Mouse (Mus musculus): ENCODE measurements at regions not wholly inside any gene's neighbourhood (a gene's known extent, or its start where the extent isn't known, plus 50 kb on each side); places are given as distances from the start of the nearest gene placed in this dataset.
A peak's percentile ranks its signal among the peaks of the same experiment; 100 is the strongest.

GRCm38 (mm10) chr6:67112311-67112710 is 75.1 kb upstream of the Gadd45a start:
- Histone ChIP-seq H3K27me3 (replicated peaks; ENCODE audit: control insufficient read depth, insufficient read depth, low read length) (no peaks in the 10 kb centered on the region), H3K4me2 (ENCODE audit: low read depth, low read length) (no peak overlapping the region), H3K9ac (ENCODE audit: low read depth, low read length) (no peak overlapping the region), H3K9me3 (ENCODE audit: control insufficient read depth, low read length) (no peaks in the 10 kb centered on the region), H3K36me3 (ENCODE audit: control insufficient read depth, insufficient read depth, low read length) (no peaks in the 10 kb centered on the region), H3K27ac (ENCODE audit: low read length) (no peak overlapping the region), H3K4me1 (ENCODE audit: control insufficient read depth, insufficient read depth, low read length) (peaks cover 8% of the 10 kb centered on the region), H3K4me3 (ENCODE audit: low read length) (no peak overlapping the region)
- 70% methylated on average over 6 of the region's 6 CpGs for WGBS
- ATAC-seq: no peak

GRCm38 (mm10) chr6:67111581-67111980 is 74.3 kb upstream of the Gadd45a start:
- Histone ChIP-seq H3K4me1 (ENCODE audit: control insufficient read depth, insufficient read depth, low read length) (peaks cover 10% of the 10 kb centered on the region), H3K9me3 (ENCODE audit: control insufficient read depth, low read length) (no peaks in the 10 kb centered on the region), H3K36me3 (ENCODE audit: control insufficient read depth, insufficient read depth, low read length) (no peaks in the 10 kb centered on the region), H3K27me3 (replicated peaks; ENCODE audit: control insufficient read depth, insufficient read depth, low read length) (no peaks in the 10 kb centered on the region), H3K4me3 (ENCODE audit: low read length) (no peak overlapping the region), H3K27ac (ENCODE audit: low read length) (no peak overlapping the region), H3K4me2 (ENCODE audit: low read depth, low read length) (no peak overlapping the region), H3K9ac (ENCODE audit: low read depth, low read length) (no peak overlapping the region)
- ATAC-seq: no peak
- 60% methylated on average over 2 of the region's 2 CpGs for WGBS

DNA sequence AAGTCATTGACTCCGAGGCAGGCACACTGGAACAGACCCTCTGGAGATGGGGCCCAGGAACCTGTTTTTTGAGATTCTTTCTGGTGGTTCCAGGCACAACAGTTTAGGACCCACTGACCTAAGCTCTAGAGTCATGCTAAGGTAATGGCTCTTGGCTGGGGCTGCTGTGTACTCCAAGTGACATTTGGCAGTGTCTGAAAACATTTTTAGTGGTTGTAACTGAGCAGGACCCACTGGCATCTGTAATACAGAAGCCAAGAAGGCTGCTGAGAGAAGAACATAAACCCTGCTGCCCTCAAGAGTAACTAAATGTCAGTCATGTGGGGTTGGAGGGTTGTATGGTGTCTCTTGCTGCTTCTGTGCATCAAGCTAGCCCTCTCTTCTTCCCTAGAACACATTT is 73.1 kb upstream of the Gadd45a start:
- H3K9ac ChIP-seq (ENCODE audit: low read depth, low read length): no peak overlapping the region
- ATAC-seq: no peak
- H3K4me1 ChIP-seq (ENCODE audit: control insufficient read depth, insufficient read depth, low read length): peaks cover 10% of the 10 kb centered on the region
- H3K4me2 ChIP-seq (ENCODE audit: low read depth, low read length): no peak overlapping the region
- H3K36me3 ChIP-seq (ENCODE audit: control insufficient read depth, insufficient read depth, low read length): no peaks in the 10 kb centered on the region
- no peaks in the 10 kb centered on the region for H3K27me3 ChIP-seq (replicated peaks; ENCODE audit: control insufficient read depth, insufficient read depth, low read length)
- WGBS: 72% methylated on average over 1 of the region's 1 CpGs
- no peak overlapping the region for H3K4me3 ChIP-seq (ENCODE audit: low read length)
- H3K27ac ChIP-seq (ENCODE audit: low read length): no peak overlapping the region
- no peaks in the 10 kb centered on the region for H3K9me3 ChIP-seq (ENCODE audit: control insufficient read depth, low read length)

DNA sequence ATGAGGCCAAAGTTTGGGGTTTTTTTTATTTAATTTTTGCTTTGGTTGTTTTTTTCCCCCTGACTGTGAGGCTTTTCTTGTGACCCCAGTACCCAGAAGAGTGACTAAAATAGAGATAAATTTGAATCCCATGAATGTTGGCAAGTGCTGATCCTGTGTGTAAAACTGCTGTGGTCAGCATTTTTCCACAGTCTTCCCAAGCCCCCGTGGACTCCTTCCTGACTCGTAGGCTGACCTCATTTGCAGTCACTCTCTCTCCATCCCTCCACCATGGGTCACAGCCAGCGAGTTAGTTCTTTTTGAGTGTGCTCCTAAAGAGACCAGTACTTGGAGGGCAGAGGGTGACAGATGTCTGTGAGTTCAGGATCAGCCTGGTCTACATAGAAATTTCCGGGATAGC is 72.5 kb upstream of the Gadd45a start:
- Histone ChIP-seq H3K4me1 (ENCODE audit: control insufficient read depth, insufficient read depth, low read length) (peaks cover 6% of the 10 kb centered on the region), H3K36me3 (ENCODE audit: control insufficient read depth, insufficient read depth, low read length) (no peaks in the 10 kb centered on the region), H3K4me3 (ENCODE audit: low read length) (no peak overlapping the region), H3K9ac (ENCODE audit: low read depth, low read length) (no peak overlapping the region), H3K27ac (ENCODE audit: low read length) (no peak overlapping the region), H3K9me3 (ENCODE audit: control insufficient read depth, low read length) (no peaks in the 10 kb centered on the region), H3K27me3 (replicated peaks; ENCODE audit: control insufficient read depth, insufficient read depth, low read length) (no peaks in the 10 kb centered on the region), H3K4me2 (ENCODE audit: low read depth, low read length) (no peak overlapping the region)
- ATAC-seq: no peak
- 67% methylated on average over 4 of the region's 4 CpGs for WGBS

GRCm38 (mm10) chr6:67107517-67107916 is 70.3 kb upstream of the Gadd45a start:
- no peaks in the 10 kb centered on the region for H3K9me3 ChIP-seq (ENCODE audit: control insufficient read depth, low read length)
- peaks cover 7% of the 10 kb centered on the region for H3K4me1 ChIP-seq (ENCODE audit: control insufficient read depth, insufficient read depth, low read length)
- no peaks in the 10 kb centered on the region for H3K36me3 ChIP-seq (ENCODE audit: control insufficient read depth, insufficient read depth, low read length)
- H3K4me2 ChIP-seq (ENCODE audit: low read depth, low read length): no peak overlapping the region
- no peaks in the 10 kb centered on the region for H3K27me3 ChIP-seq (replicated peaks; ENCODE audit: control insufficient read depth, insufficient read depth, low read length)
- H3K9ac ChIP-seq (ENCODE audit: low read depth, low read length): no peak overlapping the region
- peak; percentile 80 for ATAC-seq
- no peak overlapping the region for H3K4me3 ChIP-seq (ENCODE audit: low read length)
- WGBS: 64% methylated on average over 4 of the region's 4 CpGs
- H3K27ac ChIP-seq (ENCODE audit: low read length): 0 out of 2 replicates have a peak overlapping the region, but pooled peaks have one; percentile 4

DNA sequence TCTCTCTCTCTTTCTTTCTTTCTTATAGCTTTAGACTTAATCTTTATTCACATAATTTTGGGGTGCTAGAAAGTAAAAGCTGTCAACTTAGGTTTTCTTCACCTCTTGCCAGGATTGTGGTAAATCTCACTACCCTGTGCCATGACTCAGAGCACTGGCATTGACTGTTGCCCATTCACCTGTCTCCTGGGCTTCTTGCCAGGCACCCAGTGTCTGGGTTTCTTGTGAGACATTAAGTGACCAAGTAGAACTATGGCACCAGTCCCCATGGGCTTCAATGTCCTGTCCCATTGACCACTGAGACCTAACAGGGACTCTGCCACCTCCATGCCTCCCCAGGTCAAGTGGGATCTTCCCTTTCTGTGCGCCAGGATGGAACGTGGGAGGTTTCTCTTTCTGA is 69.2 kb upstream of the Gadd45a start:
- no peak overlapping the region for H3K27ac ChIP-seq (ENCODE audit: low read length)
- no peak overlapping the region for H3K4me3 ChIP-seq (ENCODE audit: low read length)
- no peak overlapping the region for H3K4me2 ChIP-seq (ENCODE audit: low read depth, low read length)
- H3K9me3 ChIP-seq (ENCODE audit: control insufficient read depth, low read length): no peaks in the 10 kb centered on the region
- ATAC-seq: no peak
- no peaks in the 10 kb centered on the region for H3K36me3 ChIP-seq (ENCODE audit: control insufficient read depth, insufficient read depth, low read length)
- peaks cover 8% of the 10 kb centered on the region for H3K4me1 ChIP-seq (ENCODE audit: control insufficient read depth, insufficient read depth, low read length)
- H3K9ac ChIP-seq (ENCODE audit: low read depth, low read length): no peak overlapping the region
- 88% methylated on average over 2 of the region's 2 CpGs for WGBS
- H3K27me3 ChIP-seq (replicated peaks; ENCODE audit: control insufficient read depth, insufficient read depth, low read length): no peaks in the 10 kb centered on the region

DNA sequence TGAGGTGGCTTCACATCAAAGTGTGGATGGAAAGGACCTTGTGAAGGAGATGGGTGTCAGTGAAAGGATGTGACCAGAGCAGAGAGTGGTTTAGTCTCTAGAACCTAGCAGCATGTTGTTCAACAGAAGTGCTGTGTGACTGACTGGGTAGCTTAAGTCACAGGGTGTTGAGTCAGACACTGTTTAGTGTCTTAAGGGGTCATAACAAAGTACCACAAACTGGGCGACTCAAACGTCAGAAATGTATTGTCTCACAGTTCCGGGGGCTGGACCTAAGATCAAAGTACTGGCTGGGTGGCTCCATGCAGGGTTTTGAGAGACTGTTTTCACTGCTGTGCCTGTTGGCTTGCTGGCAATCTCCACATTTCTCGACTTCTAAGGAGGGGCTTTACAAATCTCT is 68.1 kb upstream of the Gadd45a start:
- no peak overlapping the region for H3K9ac ChIP-seq (ENCODE audit: low read depth, low read length)
- peaks cover 8% of the 10 kb centered on the region for H3K4me1 ChIP-seq (ENCODE audit: control insufficient read depth, insufficient read depth, low read length)
- no peak overlapping the region for H3K27ac ChIP-seq (ENCODE audit: low read length)
- WGBS: 13% methylated on average over 4 of the region's 4 CpGs
- H3K27me3 ChIP-seq (replicated peaks; ENCODE audit: control insufficient read depth, insufficient read depth, low read length): no peaks in the 10 kb centered on the region
- no peak overlapping the region for H3K4me3 ChIP-seq (ENCODE audit: low read length)
- H3K4me2 ChIP-seq (ENCODE audit: low read depth, low read length): no peak overlapping the region
- H3K9me3 ChIP-seq (ENCODE audit: control insufficient read depth, low read length): no peaks in the 10 kb centered on the region
- no peak for ATAC-seq
- H3K36me3 ChIP-seq (ENCODE audit: control insufficient read depth, insufficient read depth, low read length): no peaks in the 10 kb centered on the region

DNA sequence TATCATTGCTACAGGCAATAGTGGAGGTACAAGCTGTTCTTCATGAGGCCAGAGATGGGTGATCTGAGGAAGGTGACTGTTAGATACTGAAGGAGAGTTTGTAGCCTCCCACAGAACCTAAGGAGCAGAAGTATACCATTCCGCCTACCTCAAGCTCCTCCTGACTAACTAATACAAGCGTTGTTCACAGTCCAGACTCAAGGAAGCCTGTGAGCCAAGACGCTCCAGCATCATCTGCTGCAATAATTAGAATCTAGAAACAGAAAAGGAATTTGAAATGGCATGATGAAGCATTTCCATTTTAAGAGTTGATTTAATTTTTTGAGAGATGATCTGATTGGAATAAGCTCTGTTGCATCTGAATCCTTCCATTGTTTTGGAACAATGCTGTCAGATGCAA is 66.9 kb upstream of the Gadd45a start:
- Histone ChIP-seq H3K4me1 (ENCODE audit: control insufficient read depth, insufficient read depth, low read length) (peaks cover 8% of the 10 kb centered on the region), H3K27me3 (replicated peaks; ENCODE audit: control insufficient read depth, insufficient read depth, low read length) (no peaks in the 10 kb centered on the region), H3K4me3 (ENCODE audit: low read length) (no peak overlapping the region), H3K9me3 (ENCODE audit: control insufficient read depth, low read length) (no peaks in the 10 kb centered on the region), H3K27ac (ENCODE audit: low read length) (no peak overlapping the region), H3K36me3 (ENCODE audit: control insufficient read depth, insufficient read depth, low read length) (no peaks in the 10 kb centered on the region), H3K9ac (ENCODE audit: low read depth, low read length) (no peak overlapping the region), H3K4me2 (ENCODE audit: low read depth, low read length) (no peak overlapping the region)
- no peak for ATAC-seq
- 86% methylated on average over 3 of the region's 3 CpGs for WGBS

DNA sequence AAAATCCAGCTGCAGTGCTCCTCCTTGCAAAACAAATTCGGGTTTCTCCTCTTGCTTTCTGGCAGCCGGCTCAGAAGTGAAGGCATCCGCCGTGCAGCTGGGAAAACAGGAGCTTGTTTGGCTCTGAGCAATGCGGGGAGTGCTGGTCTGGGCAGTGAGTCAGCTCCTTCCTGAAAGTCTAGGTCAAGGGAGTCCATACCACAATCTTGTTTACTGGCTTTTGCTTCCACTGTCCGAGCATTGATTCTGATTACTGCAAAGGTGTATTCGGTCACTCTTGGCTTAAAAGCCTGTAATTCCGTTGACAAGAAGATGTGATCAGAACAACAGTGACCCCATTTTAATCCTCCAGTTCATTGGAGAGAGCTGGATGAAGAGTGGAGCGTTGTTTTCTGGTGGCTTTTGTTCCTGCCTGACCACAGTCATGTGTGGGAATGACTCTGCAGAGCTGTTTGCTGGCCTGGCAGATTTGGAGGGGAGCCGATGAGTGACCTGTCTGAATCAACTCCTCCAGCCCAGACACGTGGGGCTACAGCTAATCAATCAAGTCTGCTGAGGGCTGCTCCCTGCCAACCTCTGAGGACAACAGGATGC is 65.4 kb upstream of the Gadd45a start:
- H3K9me3 ChIP-seq (ENCODE audit: control insufficient read depth, low read length): no peaks in the 10 kb centered on the region
- no peak overlapping the region for H3K4me3 ChIP-seq (ENCODE audit: low read length)
- H3K27me3 ChIP-seq (replicated peaks; ENCODE audit: control insufficient read depth, insufficient read depth, low read length): no peaks in the 10 kb centered on the region
- no peak overlapping the region for H3K9ac ChIP-seq (ENCODE audit: low read depth, low read length)
- ATAC-seq: peak; percentile 62
- H3K27ac ChIP-seq (ENCODE audit: low read length): 0 out of 2 replicates have a peak overlapping the region, but pooled peaks have one; percentile 8
- H3K36me3 ChIP-seq (ENCODE audit: control insufficient read depth, insufficient read depth, low read length): no peaks in the 10 kb centered on the region
- 38% methylated on average over 11 of the region's 11 CpGs for WGBS
- no peak overlapping the region for H3K4me2 ChIP-seq (ENCODE audit: low read depth, low read length)
- H3K4me1 ChIP-seq (ENCODE audit: control insufficient read depth, insufficient read depth, low read length): peaks cover 8% of the 10 kb centered on the region

- peaks cover 4% of the 10 kb centered on the region for H3K4me1 ChIP-seq (ENCODE audit: control insufficient read depth, insufficient read depth, low read length)
- no peak overlapping the region for H3K4me3 ChIP-seq (ENCODE audit: low read length)
- 68% methylated on average over 4 of the region's 4 CpGs for WGBS
- no peak overlapping the region for H3K27ac ChIP-seq (ENCODE audit: low read length)
- ATAC-seq: peak; percentile 56
- no peaks in the 10 kb centered on the region for H3K27me3 ChIP-seq (replicated peaks; ENCODE audit: control insufficient read depth, insufficient read depth, low read length)
- no peaks in the 10 kb centered on the region for H3K36me3 ChIP-seq (ENCODE audit: control insufficient read depth, insufficient read depth, low read length)
- H3K4me2 ChIP-seq (ENCODE audit: low read depth, low read length): no peak overlapping the region
- no peak overlapping the region for H3K9ac ChIP-seq (ENCODE audit: low read depth, low read length)
- no peaks in the 10 kb centered on the region for H3K9me3 ChIP-seq (ENCODE audit: control insufficient read depth, low read length)
Observed at GRCm38 (mm10) chr6:67102014-67102413, 64.8 kb upstream of the Gadd45a start.
